Mouse (Mus musculus): ENCODE measurements at regions not wholly inside any gene's neighbourhood (a gene's known extent, or its start where the extent isn't known, plus 50 kb on each side); places are given as distances from the start of the nearest gene placed in this dataset.

DNA sequence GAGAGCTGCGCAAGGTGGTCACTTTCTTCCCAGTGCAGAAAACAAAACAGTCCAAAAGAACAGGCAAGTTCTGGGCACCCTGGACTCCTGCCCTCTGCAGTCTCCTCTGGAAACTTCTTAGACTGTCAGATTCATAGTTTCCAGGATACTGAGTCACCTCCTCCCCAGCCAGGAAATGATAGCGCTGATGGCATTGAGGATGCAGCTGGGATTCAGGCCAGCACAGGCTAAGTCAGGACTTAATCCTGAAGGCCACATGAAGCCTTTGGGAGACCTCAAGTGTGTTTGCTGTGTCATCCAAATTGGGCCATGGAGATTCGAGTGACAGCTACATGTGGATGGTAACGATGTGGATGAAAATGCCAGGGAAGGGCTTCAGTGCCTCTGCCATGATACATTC lies 219.1 kb upstream of the Slc24a5 start:
- intact Hi-C loops (cut with DNase I) = no loop called here
- DNase-seq = peak; percentile 43 to 60

DNA sequence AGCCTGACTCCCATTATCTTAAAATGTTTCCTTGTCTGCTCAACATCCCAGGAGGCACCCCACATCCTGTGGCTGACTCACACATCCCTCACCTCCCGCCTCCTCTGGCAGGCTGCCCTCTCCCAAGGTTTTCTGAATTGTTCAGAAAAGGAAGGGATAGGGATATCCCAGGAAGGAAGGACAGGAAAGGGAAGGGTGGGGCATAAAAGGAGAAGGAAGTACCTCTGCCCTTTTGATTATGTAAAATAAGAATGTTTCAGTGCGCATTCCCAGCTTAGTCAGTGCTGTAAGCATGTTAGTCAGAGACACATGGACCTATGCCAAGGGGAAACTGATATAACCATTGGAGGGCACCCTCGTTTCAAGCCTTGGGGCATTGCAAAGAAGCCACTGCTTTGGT lies 209.4 kb upstream of the Slc24a5 start:
- 19% methylated on average over 3 of the region's 3 CpGs for WGBS
- peaks cover 2% of the 10 kb centered on the region; the same call in 1 of the 2 replicates for H3K36me3 ChIP-seq (ENCODE audit: control insufficient read depth, insufficient read depth, low read length)
- H3K4me1 ChIP-seq (ENCODE audit: control insufficient read depth, insufficient read depth, low read length) = peaks cover 10% of the 10 kb centered on the region
- H3K27ac ChIP-seq = peak overlapping the region; percentile 72
- H3K9ac ChIP-seq (ENCODE audit: low read depth, low read length) = no peak overlapping the region
- TF ChIP-seq EP300 (IDR thresholded peaks at IDR 0.05; ENCODE audit: insufficient read depth, low read depth, low read length) (peak; percentile 74; the same call in 1 of the 2 replicates), CTCF (IDR thresholded peaks at IDR 0.05) (peak; percentile 48), POLR2A (IDR thresholded peaks at IDR 0.05; ENCODE audit: insufficient read depth, low read depth, low read length) (peak; percentile 22; the same call in 1 of the 2 replicates)
- intact Hi-C loops (cut with DNase I) = loop anchor here (1.0 to 10.0 kb wide), 4 partner anchors 154 to 303 kb away; no protein-coding TSS in a partner anchor
- DNase-seq = peak; percentile 85 to 90
- H3K79me2 ChIP-seq (replicated peaks; ENCODE audit: control insufficient read depth, insufficient read depth, low read length) = no peaks in the 10 kb centered on the region
- H3K27me3 ChIP-seq (ENCODE audit: control insufficient read depth, insufficient read depth, low read length) = no peaks in the 10 kb centered on the region
- no peak overlapping the region for H3K4me3 ChIP-seq

More for the DNA sequence above, 219.1 kb upstream of the Slc24a5 start:
- H3K36me3 ChIP-seq (ENCODE audit: control insufficient read depth, insufficient read depth, low read length) = peaks cover 3% of the 10 kb centered on the region; the same call in 1 of the 2 replicates
- H3K79me2 ChIP-seq (replicated peaks; ENCODE audit: control insufficient read depth, insufficient read depth, low read length) = no peaks in the 10 kb centered on the region
- peaks cover 14% of the 10 kb centered on the region for H3K4me1 ChIP-seq (ENCODE audit: control insufficient read depth, insufficient read depth, low read length)
- WGBS = 52% methylated on average over 4 of the region's 4 CpGs
- H3K4me3 ChIP-seq = no peak overlapping the region
- no peaks in the 10 kb centered on the region for H3K27me3 ChIP-seq (ENCODE audit: control insufficient read depth, insufficient read depth, low read length)
- no peak for TF ChIP-seq POLR2A (IDR thresholded peaks at IDR 0.05; ENCODE audit: insufficient read depth, low read depth, low read length)
- TF ChIP-seq EP300 (IDR thresholded peaks at IDR 0.05; ENCODE audit: insufficient read depth, low read depth, low read length) = peak; percentile 80
- TF ChIP-seq CTCF (IDR thresholded peaks at IDR 0.05) = peak; percentile 59
- H3K9ac ChIP-seq (ENCODE audit: low read depth, low read length) = no peak overlapping the region
- peak overlapping the region; percentile 78 for H3K27ac ChIP-seq

DNA sequence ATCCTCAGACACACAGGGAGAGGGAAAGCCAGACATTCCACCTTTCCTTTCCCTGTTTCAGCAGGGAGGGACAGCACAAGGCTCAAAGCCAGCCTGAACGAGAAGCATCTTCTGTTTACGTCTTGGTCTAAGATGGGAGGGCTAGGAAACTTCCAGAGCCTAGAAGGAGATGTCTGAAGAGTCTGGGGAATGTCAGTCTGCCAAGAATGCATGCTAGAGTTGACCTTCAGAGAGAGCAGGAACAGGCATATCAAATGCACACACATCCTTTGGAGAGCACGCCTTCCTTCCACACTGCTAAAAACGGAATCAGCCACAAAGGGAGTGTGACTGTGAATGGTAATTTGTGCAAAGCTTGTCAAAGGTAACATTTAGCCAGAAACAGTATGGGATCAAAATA lies 179.7 kb upstream of the Slc24a5 start:
- H3K27ac ChIP-seq = no peak overlapping the region; the same call in 1 of the 2 replicates
- H3K4me3 ChIP-seq = no peak overlapping the region
- no peaks in the 10 kb centered on the region for H3K36me3 ChIP-seq (ENCODE audit: control insufficient read depth, insufficient read depth, low read length)
- WGBS = 10% methylated on average over 4 of the region's 4 CpGs
- H3K9ac ChIP-seq (ENCODE audit: low read depth, low read length) = no peak overlapping the region
- no peaks in the 10 kb centered on the region for H3K79me2 ChIP-seq (replicated peaks; ENCODE audit: control insufficient read depth, insufficient read depth, low read length)
- intact Hi-C loops (cut with DNase I) = no loop called here
- TF ChIP-seq EP300 (IDR thresholded peaks at IDR 0.05; ENCODE audit: insufficient read depth, low read depth, low read length) (no peak), CTCF (IDR thresholded peaks at IDR 0.05) (no peak), POLR2A (IDR thresholded peaks at IDR 0.05; ENCODE audit: insufficient read depth, low read depth, low read length) (no peak)
- H3K4me1 ChIP-seq (ENCODE audit: control insufficient read depth, insufficient read depth, low read length) = peaks cover 5% of the 10 kb centered on the region
- peak in 1 of 2 experiments; percentile 13 for DNase-seq
- H3K27me3 ChIP-seq (ENCODE audit: control insufficient read depth, insufficient read depth, low read length) = no peaks in the 10 kb centered on the region

DNA sequence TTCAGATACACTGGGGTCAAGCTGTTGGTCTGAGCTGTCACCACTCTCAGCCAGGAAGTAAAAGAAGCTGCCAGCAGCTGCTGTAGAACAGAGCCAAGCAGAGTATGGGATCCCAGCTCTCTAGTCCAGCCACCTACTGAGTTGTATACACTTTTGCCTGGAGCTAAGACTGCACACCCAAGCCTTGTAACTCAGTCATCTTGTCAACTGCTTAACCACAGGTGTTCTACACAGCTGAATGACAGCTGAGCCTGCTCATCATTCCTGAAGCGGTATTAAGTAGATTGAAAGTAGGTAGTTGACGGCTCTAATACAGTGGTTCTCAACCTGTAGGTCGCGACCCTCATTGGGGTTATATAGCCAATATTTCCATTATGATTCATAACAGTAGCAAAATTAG lies 172.9 kb upstream of the Slc24a5 start:
- H3K36me3 ChIP-seq (ENCODE audit: control insufficient read depth, insufficient read depth, low read length) = no peaks in the 10 kb centered on the region
- TF ChIP-seq POLR2A (IDR thresholded peaks at IDR 0.05; ENCODE audit: insufficient read depth, low read depth, low read length) (no peak), CTCF (IDR thresholded peaks at IDR 0.05) (no peak), EP300 (IDR thresholded peaks at IDR 0.05; ENCODE audit: insufficient read depth, low read depth, low read length) (no peak)
- no peak overlapping the region for H3K4me3 ChIP-seq
- intact Hi-C loops (cut with DNase I) = no loop called here
- H3K27me3 ChIP-seq (ENCODE audit: control insufficient read depth, insufficient read depth, low read length) = no peaks in the 10 kb centered on the region
- no peak overlapping the region for H3K27ac ChIP-seq
- no peaks in the 10 kb centered on the region for H3K79me2 ChIP-seq (replicated peaks; ENCODE audit: control insufficient read depth, insufficient read depth, low read length)
- H3K9ac ChIP-seq (ENCODE audit: low read depth, low read length) = no peak overlapping the region
- 94% methylated on average over 4 of the region's 4 CpGs for WGBS
- DNase-seq = no peak
- H3K4me1 ChIP-seq (ENCODE audit: control insufficient read depth, insufficient read depth, low read length) = no peaks in the 10 kb centered on the region

DNA sequence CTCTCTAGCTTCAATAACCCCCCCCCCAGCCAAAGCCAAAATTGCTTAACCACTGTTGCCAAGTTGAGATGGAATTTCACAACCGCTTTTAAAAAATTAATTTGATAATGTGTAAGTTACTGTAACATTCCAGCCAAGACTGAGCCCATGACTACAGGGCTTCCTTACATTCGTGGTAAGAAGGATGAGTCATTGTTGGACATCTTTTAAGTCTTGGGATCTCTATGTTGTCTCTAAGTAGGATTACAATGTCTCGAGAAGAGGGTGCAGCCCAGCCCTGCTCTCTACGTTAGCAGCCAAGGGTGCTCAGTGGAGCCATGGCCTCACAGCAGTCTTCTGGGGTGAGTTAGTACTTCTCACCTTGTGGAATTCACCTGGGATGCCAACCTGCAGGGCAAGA lies 164.4 kb upstream of the Slc24a5 start:
- no peak for DNase-seq
- Histone ChIP-seq H3K27me3 (ENCODE audit: control insufficient read depth, insufficient read depth, low read length) (no peaks in the 10 kb centered on the region), H3K79me2 (replicated peaks; ENCODE audit: control insufficient read depth, insufficient read depth, low read length) (no peaks in the 10 kb centered on the region), H3K36me3 (ENCODE audit: control insufficient read depth, insufficient read depth, low read length) (no peaks in the 10 kb centered on the region), H3K4me1 (ENCODE audit: control insufficient read depth, insufficient read depth, low read length) (peaks cover 3% of the 10 kb centered on the region; the same call in 1 of the 2 replicates), H3K27ac (no peak overlapping the region), H3K9ac (ENCODE audit: low read depth, low read length) (no peak overlapping the region), H3K4me3 (no peak overlapping the region)
- 78% methylated on average over 4 of the region's 4 CpGs for WGBS
- intact Hi-C loops (cut with DNase I) = no loop called here
- TF ChIP-seq CTCF (IDR thresholded peaks at IDR 0.05) (no peak), EP300 (IDR thresholded peaks at IDR 0.05; ENCODE audit: insufficient read depth, low read depth, low read length) (no peak), POLR2A (IDR thresholded peaks at IDR 0.05; ENCODE audit: insufficient read depth, low read depth, low read length) (no peak)

DNA sequence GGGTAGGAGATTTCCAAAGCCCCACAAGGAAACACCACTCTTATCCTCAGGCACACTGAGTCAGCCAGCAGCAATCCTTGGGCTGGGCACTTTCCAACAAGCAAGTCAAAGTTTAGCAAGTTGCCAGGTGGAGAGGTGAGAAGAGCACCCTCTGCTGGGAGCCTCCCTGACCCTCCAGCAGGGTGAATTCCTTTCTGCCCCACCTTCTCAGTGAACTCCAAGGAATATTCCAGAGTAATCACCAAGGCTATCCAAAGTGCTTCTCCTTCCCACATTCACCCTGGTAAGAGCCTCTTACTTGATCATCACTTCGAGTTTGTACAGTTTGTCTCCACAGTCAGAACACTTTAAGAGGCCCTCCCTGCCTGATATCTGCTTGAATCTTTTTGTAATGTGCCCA lies 162.8 kb upstream of the Slc24a5 start:
- Histone ChIP-seq H3K4me1 (ENCODE audit: control insufficient read depth, insufficient read depth, low read length) (peaks cover 3% of the 10 kb centered on the region; the same call in 1 of the 2 replicates), H3K4me3 (no peak overlapping the region), H3K9ac (ENCODE audit: low read depth, low read length) (no peak overlapping the region), H3K79me2 (replicated peaks; ENCODE audit: control insufficient read depth, insufficient read depth, low read length) (no peaks in the 10 kb centered on the region), H3K36me3 (ENCODE audit: control insufficient read depth, insufficient read depth, low read length) (no peaks in the 10 kb centered on the region), H3K27me3 (ENCODE audit: control insufficient read depth, insufficient read depth, low read length) (no peaks in the 10 kb centered on the region), H3K27ac (no peak overlapping the region)
- peak in 1 of 2 experiments; percentile 34 for DNase-seq
- no peak for TF ChIP-seq EP300 (IDR thresholded peaks at IDR 0.05; ENCODE audit: insufficient read depth, low read depth, low read length)
- peak; percentile 71 for TF ChIP-seq CTCF (IDR thresholded peaks at IDR 0.05)
- WGBS = 76% methylated on average over 1 of the region's 1 CpGs
- intact Hi-C loops (cut with DNase I) = loop anchor here (1.0 kb wide), 1 partner anchor 300 kb away; no protein-coding TSS in a partner anchor
